Mouse (Mus musculus): ENCODE data around the gene Lmo7.

Lmo7 gene

DNA sequence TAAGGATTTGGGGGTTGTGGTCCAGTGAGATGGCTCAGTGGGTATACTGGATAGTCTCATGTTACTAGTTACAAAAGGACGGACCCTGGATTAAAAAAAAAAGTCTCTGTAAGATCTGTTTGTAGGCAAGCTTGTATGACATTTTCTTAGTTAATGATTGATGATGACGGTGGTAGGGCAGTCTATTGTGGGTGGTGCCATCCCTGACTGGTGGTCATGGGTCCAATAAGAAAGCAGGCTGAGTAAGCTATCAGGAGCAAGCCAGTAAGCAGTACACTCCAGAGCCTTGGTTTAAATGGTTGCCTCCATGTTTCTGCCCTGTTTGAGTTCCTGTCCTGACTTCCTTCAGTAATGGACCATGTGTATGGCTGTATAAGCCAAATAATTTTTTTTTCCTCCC, 106.6 kb downstream of the Lmo7 start:
- DNase-seq (ENCODE audit: low spot score in 2 of 2), result no peak

- peak; percentile 34 to 43 for DNase-seq (ENCODE audit: low spot score in 2 of 2)
Observed at GRCm38 (mm10) chr14:101837176-101837575, 107.4 kb downstream of the Lmo7 start.

DNA sequence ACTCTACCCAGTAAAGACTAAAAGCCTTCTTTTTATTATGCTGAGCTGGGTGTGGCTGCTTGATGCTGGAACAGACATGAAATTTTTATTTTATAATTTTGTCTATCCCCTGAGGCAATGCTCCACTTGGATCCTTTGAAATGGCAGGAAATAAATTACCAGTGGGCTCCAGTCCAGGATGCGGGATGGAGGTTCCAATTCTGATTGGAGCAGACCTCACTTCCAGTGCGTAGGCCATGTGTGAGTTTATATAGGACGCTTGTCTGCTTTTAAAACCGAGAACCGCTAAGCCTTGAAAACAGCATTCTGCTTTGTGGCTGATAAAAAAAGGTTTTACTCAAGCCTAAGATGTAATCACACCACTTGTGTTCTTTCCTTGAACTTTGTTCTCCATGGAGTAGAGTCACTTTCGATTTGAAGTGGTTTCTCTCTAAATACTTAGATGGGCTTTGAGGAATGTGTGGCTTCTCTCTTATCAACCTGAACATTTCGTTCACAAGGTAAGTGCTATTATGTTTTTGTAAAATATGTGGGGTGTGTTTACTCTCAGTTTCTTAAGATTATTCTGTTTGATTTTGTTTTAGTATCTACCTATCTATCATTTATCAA, 108.6 kb downstream of the Lmo7 start:
- peak; percentile 74 to 84 for DNase-seq (ENCODE audit: low spot score in 2 of 2)

DNA sequence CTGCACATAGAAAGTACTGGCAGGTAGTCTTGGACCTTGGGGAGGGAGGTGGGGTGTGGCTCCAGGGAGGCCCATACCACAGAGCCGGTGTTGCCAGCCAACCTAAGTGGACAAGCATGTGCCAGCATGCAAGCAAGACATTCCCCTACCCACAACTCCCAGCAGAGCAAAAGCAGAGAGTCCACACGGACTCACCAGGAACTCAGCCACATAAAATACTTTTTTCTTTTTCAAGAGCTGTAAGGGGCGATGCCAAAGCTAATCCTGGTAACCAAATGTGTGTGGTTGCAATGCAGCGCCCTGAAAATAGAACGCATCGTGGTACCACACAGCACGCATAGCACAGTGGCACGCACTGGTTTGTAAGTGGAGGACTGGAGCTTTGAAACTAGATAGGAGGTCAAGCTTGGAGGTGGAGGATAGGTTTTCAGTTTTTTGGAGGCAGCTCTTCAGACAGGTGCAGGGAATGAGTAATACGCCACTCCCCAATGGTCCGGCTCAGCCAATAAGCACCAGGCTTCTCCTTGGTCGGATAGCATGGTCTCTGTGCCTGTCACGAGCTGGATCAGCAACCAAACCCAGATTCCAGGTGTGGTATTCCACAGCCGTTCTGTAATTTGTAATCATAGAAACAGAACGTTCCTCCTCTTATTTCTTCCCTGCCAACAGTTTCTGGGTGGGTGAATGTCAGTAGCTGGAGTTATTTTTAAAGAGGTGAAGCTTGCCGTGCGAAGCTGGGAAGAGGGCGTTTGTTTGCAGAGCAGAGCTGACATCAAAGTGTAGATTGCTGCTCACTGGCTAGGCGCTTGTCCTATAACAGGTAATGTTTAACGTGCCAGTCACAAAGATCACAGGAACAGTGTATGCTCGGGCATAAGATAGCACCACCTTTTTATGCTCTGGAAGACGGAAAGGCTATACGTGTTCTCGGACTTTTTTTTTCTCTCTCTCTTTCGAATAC, 110.3 kb downstream of the Lmo7 start:
- peak; percentile 68 to 79 for DNase-seq (ENCODE audit: low spot score in 2 of 2)

DNA sequence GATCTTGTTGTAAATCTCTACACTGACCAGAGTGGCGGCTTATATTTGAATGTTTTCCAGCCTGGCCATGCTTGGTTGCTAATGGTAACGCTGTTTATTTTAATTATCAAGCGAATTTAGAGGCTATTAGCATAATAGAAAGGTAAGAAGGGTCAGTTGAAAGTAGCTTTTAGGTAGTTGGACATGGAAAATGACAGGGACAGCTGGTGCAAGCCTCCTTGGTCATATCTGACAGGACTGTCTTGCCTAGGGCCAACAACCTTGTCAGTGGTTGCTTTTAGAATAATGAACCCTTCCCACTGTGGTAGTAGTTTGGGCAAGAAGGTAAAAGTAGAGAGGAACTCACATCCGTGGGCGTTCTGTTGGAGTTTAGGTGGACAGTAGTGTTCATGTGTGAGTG, 111.5 kb downstream of the Lmo7 start:
- DNase-seq (ENCODE audit: low spot score in 2 of 2), result no peak

GRCm38 (mm10) chr14:101842521-101842920, 112.8 kb downstream of the Lmo7 start:
- no peak for DNase-seq (ENCODE audit: low spot score in 2 of 2)

DNA sequence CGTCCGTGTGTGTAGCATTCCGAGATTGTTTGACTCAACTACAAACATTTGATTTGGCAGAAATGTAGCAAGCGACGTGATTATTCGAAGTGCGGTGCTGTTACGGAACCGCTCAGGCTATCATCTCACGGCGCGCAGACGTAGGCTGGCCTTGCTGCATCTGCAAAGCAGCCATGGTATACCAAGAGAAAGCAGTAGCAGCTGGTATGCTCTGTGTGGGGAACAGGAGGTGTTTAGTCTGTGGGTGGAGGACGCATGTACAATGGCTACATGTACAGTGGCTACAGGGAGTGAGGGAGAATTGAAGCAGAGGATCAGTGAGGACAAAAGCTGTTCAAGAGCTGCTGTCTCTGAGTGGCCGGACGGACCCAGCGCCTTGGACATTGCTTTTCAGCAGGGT, 113.7 kb downstream of the Lmo7 start:
- DNase-seq (ENCODE audit: low spot score in 2 of 2), result peak; percentile 52 to 71

DNA sequence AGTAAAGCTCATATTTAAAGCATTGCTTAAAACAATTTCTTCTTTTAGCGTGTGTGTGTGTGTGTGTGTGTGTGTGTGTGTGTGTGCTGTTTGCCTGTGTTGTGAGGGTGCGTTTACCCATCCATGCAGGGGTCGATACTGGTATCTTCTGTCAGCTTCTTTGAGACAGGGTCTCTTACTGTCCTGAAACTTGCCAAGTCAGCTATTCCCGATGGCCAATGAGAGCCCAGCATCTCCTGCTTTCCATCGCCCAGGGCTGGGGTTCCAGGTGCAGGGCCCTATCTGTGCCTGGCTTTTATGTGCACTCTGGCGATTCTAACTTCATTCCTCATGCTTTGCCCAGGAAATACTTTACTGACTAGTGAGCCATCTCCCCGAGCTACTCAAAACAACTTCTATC, 114.7 kb downstream of the Lmo7 start:
- no peak for DNase-seq (ENCODE audit: low spot score in 2 of 2)

- no peak for DNase-seq (ENCODE audit: low spot score in 2 of 2)
Observed at GRCm38 (mm10) chr14:101846097-101846882, 116.5 kb downstream of the Lmo7 start.

DNA sequence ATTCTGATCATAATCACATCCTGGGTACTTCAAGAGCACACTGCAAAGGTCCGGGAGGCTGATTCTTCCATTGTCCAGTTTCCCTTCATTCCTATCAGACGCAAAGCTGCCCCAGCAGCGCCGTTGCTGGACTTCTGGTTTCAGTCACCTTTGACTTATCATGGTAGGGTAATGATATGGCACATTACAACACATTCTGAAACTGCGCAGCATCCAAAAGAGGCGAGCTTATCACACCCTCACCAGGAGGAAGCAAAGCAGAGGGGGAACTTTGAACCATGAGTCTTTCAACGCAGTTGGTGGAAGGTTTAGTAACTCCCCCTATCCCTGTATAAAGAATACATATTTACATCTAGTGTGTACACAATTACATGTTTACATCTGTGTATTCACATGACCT, 117.8 kb downstream of the Lmo7 start:
- no peak for DNase-seq (ENCODE audit: low spot score in 2 of 2)

DNA sequence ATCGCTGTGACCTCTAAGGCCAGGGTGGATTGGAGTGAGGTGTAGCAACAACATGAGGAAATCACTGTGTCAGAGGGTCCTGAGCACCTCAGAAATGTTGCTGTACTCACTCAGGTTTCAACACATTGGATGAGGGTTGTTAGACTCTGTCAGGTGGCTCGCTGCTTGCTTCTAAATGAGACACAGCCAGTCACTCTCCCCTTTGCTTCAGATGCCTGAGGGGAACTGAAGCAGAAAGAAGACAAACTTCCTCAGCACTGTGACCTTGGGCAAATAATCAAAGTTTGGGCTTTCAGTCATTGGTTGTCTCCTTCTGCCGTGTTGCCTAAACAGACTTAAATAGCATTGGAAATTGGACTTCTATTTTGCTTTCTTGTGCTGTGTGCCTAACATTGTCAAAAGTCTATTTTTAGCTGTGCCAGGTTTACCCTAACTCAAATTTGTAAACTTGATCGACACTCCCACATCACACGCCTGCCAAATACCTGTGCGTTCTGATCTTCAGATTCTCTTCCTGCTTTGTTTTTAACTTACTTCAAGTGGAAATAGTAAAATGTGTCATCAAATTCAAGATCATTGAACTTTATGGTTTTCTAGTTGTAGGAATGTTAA, 122.9 kb downstream of the Lmo7 start:
- no peak for DNase-seq (ENCODE audit: low spot score in 2 of 2)

DNA sequence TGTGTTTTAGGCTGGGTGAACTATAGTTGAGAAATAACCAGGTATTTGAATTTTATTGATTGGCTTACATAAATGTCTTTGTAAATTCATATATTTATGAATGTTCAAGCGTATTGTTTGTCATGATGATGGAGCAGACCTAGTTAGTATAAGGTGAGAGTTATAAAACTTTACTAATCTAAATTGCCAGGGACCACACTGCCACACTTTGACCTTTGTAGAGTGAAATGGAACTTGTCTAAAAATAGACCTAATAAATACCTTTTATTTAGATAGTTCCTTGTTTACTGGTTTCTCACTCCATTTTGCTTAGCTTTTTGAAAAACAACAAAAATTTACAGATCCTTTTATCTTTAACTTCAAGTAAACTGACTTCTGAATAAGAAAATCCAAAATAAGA, 123.5 kb downstream of the Lmo7 start:
- no peak for DNase-seq (ENCODE audit: low spot score in 2 of 2)

DNA sequence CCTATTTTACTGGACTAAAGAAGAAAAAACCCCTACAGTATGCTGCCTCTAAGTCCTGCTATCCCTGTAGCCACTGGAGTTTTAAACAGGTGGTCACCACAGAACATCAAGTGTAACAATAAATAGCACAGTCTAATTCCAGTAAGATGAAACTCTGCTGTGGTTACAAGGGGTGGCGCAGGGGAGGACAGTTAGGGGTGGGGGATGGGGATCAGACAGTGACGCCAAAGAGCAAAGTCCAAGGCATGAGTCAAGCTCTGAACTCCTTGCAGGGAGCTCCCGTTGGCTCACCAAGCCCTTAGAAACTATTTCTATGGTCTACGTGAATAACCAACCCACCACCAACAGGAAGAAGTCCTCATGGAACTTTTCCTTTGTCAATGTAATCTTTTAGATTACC, 124.0 kb downstream of the Lmo7 start:
- DNase-seq (ENCODE audit: low spot score in 2 of 2), result no peak

DNA sequence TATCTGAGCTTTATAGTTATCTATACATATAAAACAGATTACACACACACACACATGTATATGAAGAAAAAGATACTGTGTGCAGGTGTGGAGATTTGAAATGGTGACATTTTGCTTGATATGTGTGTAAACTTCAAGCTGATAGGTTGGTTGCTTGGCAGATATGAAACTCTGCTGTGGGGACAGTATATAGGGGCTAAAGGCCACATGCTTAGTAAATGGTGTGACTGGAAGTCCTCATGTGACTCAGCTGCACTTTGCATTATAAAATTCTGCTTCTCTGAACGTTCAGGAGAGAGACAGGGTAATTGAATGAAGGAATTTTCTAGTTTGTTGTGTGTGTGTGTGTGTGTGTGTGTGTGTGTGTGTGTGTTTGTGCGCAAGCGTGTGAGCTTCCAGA, 124.5 kb downstream of the Lmo7 start:
- DNase-seq (ENCODE audit: low spot score in 2 of 2), result no peak

- no peak for DNase-seq (ENCODE audit: low spot score in 2 of 2)
Observed at GRCm38 (mm10) chr14:101859305-101859886, 129.6 kb downstream of the Lmo7 start.

GRCm38 (mm10) chr14:101862088-101862487, 132.3 kb downstream of the Lmo7 start:
- no peak for DNase-seq (ENCODE audit: low spot score in 2 of 2)

DNA sequence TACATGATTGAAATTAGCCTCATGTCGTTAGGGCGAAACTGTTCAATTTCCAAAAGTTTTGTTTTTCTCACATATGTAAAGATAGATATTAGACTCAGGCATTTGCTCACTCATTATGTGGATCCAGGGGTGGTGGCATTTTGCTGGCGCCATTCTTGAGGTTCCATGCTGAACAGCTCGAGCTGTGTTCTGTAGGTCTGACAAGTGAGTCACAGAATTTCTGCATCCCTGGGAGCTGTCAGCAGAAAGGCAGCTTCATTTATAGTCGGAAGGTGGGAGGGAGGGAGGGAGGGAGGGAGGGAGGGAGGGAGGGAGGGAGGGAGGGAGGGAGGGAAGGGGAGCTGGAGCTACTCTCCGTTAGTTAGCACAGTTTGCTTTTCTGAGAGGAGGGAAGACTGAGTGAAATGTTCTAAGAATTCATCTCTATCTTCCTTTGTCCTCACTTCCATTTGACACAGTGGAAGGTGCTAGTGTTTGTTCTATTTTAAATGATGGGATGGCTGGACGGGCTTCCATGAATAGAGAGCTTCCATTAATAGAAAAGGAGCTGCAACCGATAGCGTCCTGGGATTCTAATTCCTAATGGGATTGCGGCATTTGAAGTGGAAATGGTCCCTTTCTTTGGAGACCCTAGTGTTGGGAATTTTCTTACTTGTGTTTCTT, 137.4 kb downstream of the Lmo7 start:
- peak in 1 of 2 experiments; percentile 65 for DNase-seq (ENCODE audit: low spot score in 2 of 2)

DNA sequence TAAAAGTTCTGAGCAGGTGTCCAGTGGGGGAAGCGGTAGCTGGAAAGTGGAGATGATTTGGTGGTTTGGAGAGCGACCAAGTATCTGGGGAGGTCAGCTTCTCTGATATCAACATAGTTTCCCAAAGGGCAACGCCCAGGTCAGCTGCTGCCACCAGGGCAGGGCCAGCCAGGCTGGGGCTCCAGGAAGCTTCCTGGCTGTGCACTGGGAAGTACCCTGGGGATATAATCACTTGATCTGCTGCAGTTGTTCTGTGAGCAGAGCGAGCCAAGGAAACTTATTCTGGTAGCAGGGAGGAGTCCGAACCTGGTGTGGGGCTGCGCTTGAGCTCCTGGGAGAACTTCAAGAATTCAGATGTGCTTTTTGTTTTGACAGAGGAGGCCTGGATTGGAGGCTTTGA, 139.4 kb downstream of the Lmo7 start:
- DNase-seq (ENCODE audit: low spot score in 2 of 2), result no peak

DNA sequence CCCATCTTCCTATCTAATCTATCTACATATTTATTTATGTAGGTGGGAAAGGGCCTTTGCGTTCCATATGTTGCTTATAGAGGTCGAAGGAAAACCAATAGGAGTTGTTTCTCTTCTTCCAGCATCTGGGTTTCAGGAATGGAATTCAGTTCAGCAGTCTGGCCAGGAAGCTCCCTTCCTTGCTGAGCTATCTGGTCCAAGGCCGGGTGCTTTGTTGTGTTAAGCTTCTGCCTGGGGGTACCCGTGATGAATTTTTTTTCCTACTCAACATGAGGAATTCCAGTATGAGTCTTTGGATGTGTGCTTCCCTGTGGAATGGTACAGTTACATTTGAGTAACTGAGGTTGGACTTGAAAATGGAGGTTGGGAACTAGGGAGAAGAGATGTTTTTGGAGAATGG, 139.9 kb downstream of the Lmo7 start:
- no peak for DNase-seq (ENCODE audit: low spot score in 2 of 2)

DNA sequence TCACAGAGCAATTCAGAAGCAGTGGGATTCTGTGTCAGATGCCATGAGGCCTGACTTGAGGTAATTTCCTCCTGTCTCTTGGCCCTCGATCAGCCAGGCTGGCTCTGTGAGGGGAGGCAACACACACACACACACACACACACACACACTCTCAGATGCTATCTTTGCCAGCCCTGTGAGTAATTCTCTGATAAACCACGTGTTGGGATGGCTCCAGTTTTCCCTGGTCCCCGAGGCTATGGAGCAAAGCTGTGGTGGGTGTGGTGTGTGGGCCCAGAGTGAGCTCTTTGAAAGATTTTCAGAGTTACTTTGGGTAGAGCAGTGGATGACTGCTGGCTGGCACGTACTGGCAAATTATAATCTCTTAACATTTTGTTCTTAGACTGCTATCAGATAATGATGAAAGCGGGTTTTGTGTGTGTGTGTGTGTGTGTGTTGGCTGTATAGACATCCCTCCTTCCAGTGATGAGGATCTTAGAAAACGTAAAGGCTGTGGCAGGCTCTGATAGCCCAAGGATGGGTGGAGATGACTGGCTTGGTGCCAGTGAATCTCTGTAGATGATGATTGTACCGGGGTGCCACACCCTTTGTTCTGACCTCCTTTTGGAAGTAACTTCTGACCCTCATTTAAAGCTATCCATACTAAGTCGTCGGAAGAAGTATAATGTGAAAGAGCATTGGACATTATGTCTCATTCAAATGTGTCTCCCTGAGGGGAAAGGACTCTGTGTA, 140.6 kb downstream of the Lmo7 start:
- DNase-seq (ENCODE audit: low spot score in 2 of 2), result peak in 1 of 2 experiments; percentile 39
